Mouse (Mus musculus) retina, adult 2 months (tissue): ENCODE results near the gene Kcmf1.

ENCODE experiments used
- DNase-seq: peaks from one replicate; pipeline ENCODE4 v3.0.0-alpha.2; 2012; ENCODE audit warnings: low read depth, low spot score

Kcmf1 gene

DNA sequence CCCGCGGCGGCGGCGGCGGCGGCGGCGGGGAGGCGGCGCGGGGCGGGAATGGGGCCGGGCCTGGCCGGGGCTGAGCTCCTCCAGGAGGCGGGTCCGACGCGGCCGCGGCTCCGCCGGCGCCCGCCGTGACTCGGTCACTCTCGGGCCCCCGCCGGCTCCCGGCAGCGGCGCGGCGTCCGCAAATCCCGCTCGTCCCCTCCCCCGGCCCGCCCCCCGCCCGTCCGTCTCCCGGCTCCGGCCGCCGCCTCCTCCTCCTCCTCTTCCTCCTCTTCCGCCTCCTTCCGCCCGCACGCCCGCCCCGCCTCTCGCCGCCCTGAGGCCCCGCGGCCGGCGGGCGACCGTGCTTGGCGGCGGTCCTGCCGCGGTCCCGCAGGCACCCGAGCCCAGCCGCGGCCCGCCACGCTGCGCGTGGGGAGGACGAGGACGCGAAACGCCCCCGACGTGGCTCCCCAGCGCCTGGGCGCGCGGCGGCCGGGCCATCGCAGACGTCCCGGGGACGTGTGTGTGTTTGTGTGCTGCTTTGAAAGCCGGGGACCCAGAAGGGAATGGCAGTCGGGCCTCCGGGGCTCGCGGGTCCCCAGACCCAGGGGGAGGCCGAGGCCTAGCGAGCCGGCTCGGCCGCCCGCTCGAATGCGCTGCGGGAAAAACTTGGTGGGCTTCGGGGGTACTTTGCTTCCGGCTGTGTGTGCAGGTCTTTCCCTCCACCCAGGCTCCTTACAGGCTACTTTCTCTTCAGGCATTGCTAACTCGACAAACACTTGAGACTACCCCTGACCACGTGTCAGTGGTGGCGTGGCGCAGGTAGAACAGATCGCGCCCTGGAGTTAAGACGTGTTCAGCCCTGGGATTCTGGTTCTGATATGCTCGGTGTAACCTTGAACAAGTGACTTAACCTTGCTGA lies at the start of gene Kcmf1:
Kcmf1 (minus strand) TSS at position 199 of the 901 bp plus-strand sequence.
- DNase-seq: peak; percentile 43

DNA sequence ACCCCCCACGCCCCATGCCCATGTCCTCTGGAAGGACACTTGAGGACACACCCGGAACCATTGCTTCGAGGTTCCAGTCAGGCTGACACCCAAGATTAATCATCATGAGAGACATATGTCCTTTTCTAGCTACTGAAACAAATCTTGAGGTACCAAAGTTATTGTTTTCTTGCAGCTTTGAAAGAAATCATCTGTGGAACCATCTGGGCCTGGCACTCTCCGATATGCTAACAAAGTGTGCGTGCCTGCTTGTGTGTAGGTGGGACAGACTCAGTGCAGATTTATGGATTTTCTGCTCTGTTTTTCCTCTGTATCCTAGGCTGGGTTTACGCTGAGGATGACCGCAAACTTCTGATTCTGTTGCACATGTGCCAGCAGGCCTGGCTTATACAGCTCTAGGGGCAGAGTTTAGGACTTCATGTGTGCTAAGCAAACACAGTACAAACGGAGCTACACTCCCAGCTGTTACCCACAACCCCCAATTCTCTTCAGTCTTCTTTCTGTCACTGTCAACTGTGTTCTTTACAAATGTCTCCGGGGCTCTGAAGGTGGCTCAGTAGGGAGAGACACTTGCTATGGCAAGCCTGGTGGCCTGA lies 49.5 kb upstream of the Kcmf1 start:
- no peak for DNase-seq

DNA sequence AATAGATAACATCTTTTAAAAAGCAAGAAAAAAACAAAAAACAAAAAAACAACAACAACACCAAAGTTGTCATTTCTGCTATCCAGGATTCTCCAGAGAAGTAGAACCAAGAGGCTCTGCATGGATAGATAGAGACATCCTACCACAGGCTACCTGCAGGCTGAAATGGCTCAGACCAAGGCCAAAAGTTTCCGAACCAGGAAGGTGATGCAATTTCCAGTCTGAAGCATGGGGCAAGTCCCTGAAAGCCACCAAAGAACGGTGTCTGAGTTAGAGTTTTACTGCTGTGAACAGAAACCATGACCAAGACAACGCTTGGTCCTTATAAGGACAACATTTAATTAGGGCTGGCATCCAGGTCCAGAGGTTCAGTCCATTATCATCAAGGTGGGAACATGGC lies 48.6 kb upstream of the Kcmf1 start:
- DNase-seq: no peak

DNA sequence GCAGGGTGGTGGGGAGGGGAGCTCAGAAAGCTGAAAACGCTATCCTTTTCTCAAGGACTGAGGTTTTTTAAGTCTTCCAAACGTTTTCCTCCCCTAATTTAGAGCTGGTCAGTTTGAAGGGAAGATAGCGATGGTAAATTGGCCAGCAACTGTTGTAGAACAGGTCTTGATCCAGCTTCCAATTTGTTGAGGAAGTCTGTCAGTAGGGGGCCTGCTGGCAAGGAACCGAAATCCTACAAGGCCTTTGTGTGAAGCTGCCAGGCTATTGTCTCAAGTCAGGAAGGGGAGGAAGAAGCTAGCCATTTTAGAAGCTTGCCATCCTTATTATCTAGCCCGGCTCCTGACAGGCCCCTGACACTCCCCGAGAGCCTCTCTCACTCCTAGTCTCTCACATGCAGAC lies 48.2 kb upstream of the Kcmf1 start:
- no peak for DNase-seq

DNA sequence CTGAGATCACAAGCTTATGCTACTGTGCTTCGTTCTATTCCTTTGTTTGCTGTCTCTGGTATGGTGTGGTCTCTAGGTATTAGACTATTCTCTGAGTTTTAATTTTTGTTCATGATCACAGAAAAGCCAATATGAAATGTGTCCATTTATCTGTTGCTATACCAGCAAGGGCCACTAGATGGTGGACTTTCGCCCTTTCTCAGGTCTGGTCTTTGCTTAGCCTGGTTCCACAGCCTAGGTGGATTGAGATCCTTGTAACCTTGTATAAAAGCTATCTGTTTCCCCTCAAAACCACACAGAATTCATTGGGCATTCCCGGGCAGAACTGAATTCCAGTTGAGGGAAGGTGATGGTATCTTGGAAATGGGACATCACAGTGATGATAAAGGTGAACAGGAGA lies 40.7 kb upstream of the Kcmf1 start:
- no peak for DNase-seq

DNA sequence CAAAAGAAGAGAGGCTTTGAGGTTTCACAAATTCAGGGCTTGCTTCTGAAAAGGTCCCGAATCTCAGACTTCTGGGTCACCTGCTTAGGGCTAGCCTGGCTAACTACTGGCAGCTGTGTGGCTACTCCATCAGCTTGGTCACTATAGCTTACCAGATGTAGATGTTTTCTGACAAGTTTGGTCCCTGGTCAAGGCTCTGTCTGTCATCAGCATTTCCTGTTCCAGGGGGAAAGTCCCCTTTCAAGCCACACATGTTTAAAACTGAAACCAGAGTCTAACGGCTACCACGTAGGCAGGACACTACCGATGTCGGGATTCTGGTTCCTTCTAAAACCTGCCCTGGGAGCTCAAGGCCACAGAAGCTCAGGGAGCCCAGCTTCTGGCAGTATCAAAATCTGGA lies 38.1 kb upstream of the Kcmf1 start:
- no peak for DNase-seq

DNA sequence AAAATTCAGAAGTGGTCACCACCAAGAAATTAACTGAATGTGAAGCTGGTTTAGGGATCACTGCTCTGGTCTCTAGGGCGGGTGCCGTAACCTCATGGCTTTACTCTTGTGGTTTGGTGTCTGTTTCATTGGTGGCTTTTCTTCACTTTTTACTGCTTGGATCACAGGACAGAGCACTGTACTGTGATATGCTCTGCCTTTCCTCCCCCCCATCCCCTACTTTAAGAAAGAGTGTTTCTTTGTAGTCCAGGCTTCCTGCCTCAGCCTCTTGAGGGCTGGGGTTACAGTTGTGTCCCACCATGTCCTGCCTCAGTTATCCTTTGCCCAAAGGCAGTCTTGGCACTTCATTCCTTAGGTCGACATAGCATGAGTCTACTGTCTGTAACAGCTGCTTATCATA lies 37.7 kb upstream of the Kcmf1 start:
- no peak for DNase-seq

DNA sequence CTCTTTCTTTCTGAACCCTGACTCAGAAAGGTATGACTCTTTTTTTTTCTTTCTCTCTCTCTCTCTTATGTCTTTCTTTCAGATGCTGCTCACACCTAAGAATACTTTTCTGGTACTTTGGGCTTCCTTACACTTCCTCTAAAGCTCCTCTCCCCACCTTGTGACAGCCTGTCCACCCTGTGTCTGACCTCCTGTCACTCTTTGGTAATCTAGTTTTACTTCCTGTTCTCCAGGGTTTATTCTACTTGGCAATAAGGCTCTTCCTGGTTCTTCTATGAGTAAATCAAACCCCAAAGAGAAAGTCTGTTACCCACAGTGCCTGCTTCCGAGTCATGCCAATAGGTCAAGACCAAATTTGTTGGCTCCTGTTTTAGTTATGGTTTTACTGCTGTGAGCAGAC lies 33.2 kb upstream of the Kcmf1 start:
- no peak for DNase-seq

DNA sequence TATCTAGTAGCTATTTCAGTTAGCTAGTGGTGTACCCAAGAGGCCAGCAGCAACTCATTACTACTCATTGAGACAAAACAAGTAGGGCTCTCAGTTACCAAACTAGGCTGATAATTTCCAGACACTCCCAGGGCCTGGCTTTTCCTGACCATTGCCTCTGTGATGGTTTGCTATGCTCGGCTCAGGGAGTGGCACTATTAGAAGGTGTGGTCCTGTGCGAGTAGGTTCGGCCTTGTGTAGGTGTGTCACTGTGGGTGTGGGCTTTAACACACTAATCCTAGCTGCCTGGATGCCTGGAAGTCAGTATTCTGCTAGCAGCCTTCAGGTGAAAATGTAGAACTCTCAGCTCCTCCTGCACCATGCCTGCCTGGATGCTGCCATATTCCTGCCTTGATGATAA lies 31.8 kb upstream of the Kcmf1 start:
- no peak for DNase-seq

DNA sequence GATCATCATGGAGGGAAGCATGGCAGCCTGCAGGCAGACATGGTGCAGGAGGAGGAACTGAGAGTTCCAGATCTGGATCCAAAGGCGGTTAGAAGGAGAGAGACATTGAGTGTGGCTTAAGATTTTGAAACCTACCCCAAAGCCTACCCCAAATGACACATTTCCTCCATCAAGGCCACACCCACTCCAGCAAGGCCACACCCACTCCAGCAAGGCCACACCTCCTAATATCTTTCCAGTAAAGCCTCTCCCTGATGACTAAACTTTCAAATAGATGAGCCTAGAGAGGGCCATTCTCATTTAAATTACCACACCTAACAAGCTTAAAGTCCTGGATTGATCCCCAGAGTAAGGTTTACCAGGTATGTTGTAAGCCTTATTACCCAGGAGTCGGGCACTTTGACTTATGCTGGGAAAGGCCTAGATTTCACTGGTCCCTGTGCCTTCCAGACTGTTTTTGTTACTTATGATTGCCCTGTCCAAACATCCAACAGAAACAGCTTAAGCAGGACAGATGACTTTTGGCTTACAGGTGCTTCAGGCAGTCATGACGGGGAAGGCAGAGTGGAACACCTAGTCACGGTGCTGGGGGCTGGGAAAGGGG lies 30.1 kb upstream of the Kcmf1 start:
- DNase-seq: no peak

DNA sequence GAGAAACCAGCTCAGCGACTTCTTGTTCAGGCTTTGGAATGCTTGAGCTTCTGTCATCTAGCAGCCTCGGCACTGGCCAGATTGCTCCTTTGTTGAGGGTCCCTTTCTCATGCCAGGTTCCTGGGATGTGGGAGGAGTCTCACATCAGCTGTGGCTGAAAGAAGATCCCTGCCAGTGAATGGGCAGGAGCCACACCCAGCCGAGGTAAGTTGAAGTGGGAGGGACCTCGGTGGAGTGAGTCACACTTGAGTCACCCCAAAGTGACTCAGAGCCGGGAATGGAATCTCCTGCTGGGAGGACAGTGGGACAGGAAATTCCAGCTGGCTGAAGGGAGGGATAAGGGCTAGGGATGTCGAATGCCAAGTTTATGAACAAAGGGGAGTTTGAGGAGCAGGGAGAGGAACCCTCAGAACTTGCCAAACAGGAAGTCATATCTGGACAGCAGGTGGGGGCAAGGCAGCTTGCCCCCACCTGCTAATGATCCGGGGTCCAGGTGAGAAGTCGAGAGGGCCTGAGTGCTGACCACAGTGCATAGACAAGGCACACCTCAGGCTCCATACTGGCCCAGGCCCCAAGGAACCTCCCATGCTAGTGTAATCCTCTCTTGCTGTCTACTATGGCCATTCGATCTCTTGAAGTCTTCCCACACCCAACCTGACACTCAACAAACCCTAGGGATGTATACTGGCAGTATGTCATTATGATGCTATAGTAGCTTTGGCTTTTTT lies 27.1 kb upstream of the Kcmf1 start:
- no peak for DNase-seq

DNA sequence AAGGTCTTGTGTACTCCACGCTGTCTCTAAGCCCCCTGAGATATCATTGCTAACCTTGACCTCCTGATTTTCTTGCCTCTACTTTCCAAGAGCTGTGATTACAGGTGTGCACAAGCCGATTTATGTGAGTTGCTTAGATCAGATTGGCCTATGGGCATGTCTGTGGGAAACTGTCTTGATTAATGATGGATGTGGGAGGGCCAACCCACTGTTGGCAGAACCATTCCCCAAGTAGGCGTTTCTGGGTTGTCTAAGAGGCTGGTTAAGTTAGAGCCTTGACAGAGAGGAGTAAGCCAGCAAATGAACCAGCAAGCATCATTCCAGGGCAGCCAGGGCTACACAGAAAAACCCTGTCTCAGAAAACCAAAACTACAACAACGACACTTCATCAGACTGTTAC lies 26.3 kb upstream of the Kcmf1 start:
- DNase-seq: no peak

DNA sequence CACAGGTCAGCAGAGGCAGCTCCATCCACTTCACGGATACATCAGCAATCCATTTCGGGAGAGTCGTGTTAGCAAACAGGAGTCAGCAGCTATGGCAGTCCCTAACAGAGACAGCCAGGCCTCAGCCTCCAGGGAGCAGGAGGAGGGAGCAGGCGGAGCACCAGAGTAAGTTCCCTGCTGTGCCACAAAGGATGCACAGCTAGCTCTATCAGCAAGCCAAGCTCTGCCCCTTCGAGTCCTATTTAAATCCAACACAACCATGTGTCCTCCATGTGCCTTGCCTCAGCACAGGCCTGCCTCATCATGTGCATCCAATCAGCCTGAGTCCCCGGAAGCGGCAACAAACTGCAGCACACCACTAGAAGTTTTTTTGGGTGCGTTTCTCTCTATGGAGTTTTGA lies 23.6 kb upstream of the Kcmf1 start:
- no peak for DNase-seq

DNA sequence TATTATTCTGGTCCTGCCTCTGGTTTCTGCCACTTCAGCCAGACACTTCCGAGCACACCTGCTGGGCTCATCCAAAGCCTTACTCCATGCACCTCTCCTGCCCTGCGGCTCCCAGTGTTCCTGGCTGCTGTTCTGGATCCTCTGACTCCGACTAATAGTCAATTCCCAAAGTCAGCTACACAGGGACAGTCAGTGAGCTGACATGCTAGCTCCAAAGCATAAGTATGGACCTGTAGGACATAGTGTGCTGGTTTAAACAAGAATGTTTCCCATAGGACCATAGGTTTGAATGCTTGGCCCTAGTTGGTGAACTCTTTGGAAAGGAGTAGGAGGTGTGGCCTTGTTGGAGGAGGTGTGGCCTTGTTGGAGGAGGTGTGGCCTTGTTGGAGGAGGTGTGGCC lies 21.3 kb upstream of the Kcmf1 start:
- no peak for DNase-seq

DNA sequence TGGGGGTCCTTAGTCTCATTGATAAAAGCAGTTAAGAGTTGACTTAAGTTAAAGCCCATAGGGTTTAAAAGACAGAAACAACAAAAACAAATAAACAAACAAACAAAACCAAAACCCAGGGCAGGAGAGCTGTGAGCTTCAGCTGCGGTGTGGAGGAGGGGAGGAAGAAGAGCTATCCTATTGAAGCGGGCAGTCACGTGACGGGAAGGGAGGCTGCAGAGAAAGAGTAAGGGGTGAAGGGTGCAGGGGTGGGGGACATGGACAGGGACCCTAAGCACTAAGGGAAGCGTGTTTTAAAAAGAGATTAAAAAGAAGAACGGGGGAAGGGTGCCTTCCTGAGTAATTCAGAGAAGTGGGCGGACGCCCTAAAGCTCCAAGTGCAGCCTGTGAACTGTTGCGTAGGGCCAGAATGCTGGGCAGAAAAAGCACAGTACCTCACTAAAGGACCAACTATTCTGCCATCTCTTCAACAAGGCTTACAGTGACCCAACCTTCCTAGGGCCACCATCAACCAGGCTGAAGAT lies 18.8 kb upstream of the Kcmf1 start:
- no peak for DNase-seq

DNA sequence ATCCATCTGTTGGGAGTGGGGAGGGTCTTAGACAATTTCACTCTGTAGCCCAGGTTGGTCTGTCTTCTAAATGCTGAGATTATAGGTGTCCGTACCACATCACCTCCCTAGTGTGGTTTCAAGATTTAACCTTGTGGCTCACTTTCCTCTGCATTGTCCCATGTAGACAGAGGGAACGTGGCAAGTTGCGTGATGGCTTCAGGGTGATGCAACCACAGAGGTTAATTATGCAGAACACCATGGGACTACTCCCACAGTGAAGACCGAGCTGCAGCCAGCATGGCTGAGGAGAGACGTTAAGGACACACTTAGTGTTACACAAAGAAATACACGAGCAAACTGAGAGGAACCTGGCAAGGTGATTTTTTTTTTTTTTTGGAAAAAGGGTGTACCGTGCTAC lies 16.6 kb upstream of the Kcmf1 start:
- no peak for DNase-seq

DNA sequence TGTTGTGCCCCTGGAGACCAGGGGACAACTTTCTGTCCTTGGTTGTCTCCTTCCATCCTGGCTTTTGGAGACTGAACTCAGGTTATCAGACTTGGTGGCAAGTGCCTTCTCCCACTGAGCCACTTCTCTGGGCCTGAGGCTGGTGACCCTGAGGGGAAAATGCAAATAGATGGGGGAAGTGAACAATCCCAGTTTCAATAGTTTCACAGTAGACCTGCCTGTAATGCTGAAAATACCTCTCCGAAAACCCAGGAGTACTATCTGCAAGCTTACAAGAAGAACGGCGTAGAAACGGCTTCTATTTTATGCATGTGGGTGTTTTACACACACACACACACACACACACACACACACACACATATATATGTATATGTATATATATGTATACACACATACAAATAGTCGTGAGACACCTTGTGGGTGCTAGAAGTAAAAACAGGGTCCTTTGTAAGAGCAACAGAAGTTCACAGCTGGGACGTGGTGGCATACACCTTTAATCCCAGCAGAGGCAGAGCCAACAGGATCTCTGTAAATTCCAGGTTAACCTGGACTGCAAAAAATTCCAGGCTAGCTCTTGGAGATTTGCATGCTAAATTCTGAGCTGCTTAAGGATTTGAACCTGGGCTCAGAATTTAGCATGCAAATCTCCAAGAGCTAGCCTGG lies 14.4 kb upstream of the Kcmf1 start:
- no peak for DNase-seq

DNA sequence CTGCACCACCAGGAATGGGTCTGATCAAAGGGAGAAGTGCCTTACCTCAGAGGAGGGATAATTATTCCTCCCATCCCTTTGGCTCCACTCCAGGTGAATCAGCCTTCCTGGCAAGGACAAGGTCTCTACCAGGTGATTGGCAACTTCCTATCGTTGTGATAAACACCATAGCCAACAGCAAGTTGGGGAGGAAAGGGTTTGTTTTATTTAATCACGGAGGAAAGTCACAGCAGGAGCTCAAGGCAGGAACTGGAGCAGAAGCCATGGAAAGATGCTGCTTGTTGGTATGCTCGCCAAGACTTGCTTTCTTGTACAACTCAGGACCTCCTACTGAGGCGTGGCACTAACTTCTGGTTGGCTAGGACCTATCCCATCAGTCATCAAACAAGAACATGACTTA lies 11.5 kb upstream of the Kcmf1 start:
- no peak for DNase-seq

DNA sequence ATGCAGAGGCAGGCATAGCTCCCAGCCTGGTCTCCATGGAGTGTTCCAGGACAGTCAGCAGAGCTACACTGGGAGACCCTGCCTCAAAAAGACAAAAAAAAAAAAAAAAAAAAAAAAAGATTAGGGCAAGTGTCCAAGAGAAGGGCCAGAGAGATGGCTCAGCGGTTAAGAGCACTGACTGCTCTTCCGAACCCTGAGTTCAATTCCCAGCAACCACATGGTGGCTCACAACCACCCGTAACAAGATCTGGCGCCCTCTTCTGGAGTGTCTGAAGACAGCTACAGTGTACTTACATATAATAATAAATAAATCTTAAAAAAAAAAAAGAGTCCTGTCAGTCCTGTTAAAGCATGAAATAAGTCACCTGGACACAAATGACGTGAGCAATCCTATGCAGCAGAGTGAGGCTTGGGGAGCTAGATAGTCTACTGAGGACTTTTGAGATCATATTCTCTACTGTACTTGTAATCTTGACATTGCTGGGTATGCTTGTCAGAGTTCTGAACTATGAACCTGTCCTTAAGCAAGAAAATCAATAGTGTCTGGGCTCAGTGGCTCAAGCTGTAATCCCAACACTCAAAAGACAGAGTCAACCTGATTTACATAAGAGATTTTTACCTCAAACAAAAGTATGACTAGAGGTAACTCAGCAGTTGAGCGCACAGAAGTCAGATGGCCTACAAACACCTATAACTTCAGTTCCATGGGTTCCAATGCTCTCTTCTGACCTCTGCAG lies 2.6 kb upstream of the Kcmf1 start:
- no peak for DNase-seq

DNA sequence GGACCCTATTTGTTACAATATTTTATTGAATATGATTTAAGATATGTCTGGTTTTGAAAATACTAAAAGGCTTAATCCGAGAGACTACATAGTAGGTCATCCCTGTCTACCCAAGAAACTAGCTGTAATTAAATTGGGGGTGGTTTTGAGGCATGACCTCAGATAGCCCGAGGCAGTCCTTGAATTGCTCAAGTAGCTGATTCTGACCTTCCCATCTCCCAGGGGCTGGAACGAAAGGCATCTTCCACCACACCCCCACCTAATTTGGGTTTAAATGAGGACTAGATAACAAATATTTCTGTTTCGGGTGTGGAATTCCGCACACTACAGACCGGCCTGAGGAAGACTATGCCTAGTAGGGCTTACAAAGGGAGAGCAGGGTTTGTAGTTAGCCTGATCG lies 1.2 kb upstream of the Kcmf1 start:
- no peak for DNase-seq
